Mouse (Mus musculus) hematopoietic stem cell, adult 5-6 weeks (primary cell): ENCODE results near the gene Ccdc86. TPM values are rescaled to one million over a fixed set of nuclear protein-coding genes. Genes with fewer than 3 reads are reported as not detected.
A peak's percentile ranks its signal among the peaks of the same experiment; 100 is the strongest.

Experiments
- ATAC-seq, 2 experiments: fragments of 125-278 bp in 1 of 2; replicated peaks in 1 of 2; 2 replicates each; pipeline ENCODE4 v1.8.0; 2016 to 2017; ENCODE audit warnings: inconsistent platforms in 2 of 2, mild to moderate bottlenecking in 2 of 2, moderate number of reproducible peaks in 2 of 2, low read depth in 1 of 2, moderate TSS enrichment in 1 of 2; ENCODE audit not compliant: low FRiP score in 2 of 2, poor library complexity in 2 of 2, severe bottlenecking in 2 of 2, insufficient read depth in 1 of 2, low TSS enrichment in 1 of 2
- total RNA-seq: library from RNA; stranded (forward); fragments of 172-1452, 232-1000 nt; gene quantifications from 2 replicates; pipeline ENCODE4 v1.2.3, GENCODE M21; 2017

Ccdc86 gene
- 20.8 and 23.7 TPM in 2 replicates for total RNA-seq

- peak; percentile 92 to 96 for ATAC-seq
Observed at GRCm38 (mm10) chr19:10949112-10949511, at the start of gene Ccdc86. Ccdc86 (minus strand) TSS chr19:10949266.

GRCm38 (mm10) chr19:10993150-10993549 is 44.1 kb upstream of the Ccdc86 start, which contains the start of gene Ms4a15:
Ms4a15 (minus strand) TSS chr19:10993250.
- ATAC-seq = no peak

DNA sequence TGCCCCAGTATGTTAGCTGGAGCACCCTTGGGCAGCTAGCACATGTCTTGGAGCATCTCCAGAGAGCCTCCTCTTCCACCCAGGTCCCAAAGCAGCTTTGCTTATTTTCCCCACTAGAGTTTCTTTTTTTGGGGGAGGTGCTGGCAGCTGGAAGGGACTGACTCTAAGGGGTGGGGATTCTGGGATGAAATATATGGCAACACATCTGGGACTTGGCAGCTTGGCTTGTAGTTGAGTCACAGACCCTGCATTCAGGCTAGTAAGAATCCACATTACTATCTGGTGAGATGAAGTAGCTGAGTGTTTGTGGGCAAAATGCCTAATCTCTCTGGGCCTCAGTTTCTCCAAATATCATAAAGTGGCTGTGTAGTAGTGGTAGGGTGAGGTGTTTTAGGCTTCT is 42.8 kb upstream of the Ccdc86 start:
- no peak for ATAC-seq

DNA sequence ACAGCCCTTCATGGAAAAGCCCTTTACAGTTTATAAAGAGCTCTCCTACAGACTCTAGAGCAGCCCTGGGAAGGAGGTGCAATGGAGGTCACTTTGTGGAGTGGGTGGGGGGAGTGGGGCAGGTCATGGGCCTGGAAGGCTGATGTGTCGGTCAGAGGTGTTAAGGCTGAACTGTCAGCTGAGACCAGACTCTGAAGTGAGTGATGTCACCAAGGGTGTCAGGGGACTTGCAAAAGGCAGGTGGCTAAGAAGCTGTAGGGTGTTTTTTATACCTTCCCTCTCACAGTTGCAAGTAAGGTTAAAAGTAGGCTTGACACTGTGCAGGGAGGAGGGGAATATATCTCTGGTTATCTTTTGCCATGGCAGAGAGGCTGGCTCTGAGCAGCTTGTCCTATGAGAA is 41.7 kb upstream of the Ccdc86 start:
- ATAC-seq = no peak

GRCm38 (mm10) chr19:10988563-10988962 is 39.5 kb upstream of the Ccdc86 start:
- no peak for ATAC-seq

DNA sequence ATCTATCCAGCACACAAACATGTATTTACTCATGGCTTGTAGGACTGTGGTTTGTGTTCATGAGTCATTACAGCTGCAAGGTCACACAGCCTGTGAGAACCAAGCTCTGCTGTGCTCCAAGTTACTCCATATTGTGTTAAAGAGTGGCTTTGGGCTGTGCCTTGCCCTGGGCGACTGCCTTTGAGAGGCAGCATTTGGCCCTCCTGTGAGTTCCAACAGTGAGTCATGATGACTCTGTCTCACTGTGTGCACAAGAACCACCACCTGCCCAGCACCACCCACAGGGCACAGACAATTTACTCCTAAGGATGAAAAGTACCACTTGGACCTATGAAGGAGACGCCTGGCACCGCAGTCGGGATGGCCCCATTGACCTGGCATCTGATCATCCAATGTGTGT is 36.8 kb upstream of the Ccdc86 start:
- ATAC-seq = no peak

DNA sequence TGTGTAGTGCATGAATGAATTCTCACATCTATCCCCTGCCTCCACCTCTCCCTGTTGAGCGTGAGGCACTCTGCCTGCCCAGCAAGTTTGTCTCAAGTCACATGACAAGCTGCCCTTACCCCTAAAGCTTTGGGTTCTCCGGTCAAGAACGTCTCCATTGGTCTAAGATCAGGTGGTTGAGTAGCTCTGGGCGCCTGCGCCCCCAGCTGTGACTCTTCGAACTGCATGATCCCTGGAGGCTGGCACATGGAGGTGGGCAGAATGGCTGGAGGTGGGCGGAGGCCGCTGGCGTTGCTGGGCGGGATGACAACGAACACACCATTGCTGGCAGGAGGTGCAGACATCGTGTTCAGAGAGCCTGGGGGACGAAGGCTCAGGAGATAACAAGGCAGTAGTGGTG is 35.5 kb upstream of the Ccdc86 start:
- no peak for ATAC-seq

- no peak for ATAC-seq
Observed at GRCm38 (mm10) chr19:10983146-10983545, 34.1 kb upstream of the Ccdc86 start.

DNA sequence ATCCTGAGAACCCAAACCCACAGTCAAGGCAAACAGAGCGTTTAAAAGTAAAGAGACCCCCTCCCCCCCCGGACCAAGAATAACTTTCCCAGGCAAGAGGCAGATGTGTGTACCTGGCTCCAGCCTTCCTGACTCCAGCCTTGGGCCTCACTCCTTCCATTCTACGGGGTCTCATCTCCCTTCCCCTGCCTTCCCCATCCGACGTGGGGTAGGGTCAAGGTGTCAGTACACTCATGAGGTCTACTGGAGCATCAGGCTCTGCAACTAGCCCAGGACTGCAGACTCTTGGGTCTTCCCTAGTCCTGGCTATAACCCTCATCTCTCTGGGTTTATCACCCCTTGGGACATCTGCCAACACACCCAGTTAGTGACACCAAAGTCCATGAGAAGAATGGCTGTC is 31.1 kb upstream of the Ccdc86 start:
- ATAC-seq = no peak

GRCm38 (mm10) chr19:10979184-10980168 is 30.4 kb upstream of the Ccdc86 start:
- peak; percentile 96 to 98 for ATAC-seq

- no peak for ATAC-seq
Observed at GRCm38 (mm10) chr19:10976318-10976717, 27.3 kb upstream of the Ccdc86 start.

DNA sequence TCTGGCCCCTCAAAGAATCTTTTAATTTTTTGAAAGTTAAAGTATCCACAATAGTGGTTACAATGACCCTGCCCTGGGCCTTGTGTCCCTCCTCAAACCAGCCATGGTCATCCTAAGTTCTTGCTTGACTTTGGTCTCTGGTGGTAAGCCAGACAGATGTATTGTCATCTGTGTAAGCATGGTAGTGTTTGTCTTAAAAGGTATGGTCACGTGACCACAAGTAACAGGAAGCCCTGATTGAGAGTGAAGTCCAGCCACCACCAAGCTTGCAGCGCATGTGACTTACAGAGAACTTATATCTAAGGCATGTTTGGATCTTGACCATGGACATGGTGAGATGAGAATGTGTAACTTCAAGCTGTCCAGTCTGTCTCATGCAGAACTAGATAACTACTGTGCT is 26.1 kb upstream of the Ccdc86 start:
- ATAC-seq = no peak

GRCm38 (mm10) chr19:10974238-10974865 is 25.3 kb upstream of the Ccdc86 start, which contains the start of gene Ms4a10:
Ms4a10 (minus strand) TSS chr19:10974670.
- no peak for ATAC-seq

DNA sequence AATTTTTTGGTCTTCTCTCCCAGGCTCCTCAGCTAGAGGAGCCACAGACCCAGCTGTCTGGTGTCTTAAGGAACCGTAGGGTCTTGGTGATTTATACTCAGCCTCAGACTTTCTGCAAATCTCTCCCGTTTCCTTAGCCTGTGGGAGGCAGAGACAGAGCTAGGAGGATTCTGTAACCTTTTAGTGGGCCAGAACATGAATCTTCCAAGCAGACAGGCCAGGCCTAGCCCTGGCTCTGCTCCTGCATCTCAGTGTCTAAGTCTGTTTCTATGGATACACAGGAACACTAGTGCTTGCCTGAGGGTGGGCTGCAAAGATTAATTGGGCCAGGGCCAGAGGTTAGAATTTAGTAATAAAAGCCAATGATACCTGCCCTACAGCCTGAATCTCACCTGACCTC is 24.1 kb upstream of the Ccdc86 start:
- no peak for ATAC-seq

DNA sequence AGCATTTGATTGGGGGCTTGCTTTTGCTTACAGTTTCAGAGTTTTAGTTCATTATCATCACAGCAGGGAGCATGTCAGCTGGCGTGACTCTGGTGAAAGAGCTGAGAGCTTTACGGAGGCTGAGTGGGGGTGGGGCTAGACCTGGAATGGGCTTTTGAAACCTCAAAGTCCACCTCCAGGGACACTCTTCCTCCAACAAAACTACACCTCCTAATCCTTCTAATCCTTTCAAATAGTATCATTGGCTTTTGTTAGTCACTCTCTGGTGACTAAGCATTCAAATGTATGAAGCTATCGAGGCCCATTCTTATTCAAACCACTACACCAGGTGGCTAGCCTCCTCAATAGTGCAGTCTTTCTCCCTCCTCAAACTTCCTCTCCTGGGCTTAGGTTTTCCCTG is 23.6 kb upstream of the Ccdc86 start:
- no peak for ATAC-seq

DNA sequence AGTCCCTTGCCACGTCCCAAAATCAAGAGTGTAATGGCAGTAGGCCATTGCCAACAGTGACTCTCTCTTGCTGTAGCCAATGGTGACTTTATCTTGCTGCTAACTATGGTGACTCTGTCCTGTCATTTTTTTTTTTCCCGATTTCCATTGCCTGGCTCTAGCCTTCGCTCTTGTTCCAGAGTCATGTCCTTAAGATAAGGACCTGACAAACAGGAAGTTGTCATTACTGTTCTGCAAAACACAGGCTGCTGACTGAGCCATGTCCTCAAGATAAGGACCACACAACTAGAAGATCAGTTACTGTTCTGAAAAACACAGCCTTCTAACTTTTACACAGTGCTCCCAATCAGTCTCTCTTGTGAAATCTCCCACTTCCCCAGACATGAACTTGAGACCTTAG is 21.4 kb upstream of the Ccdc86 start:
- no peak for ATAC-seq

GRCm38 (mm10) chr19:10968578-10968977 is 19.5 kb upstream of the Ccdc86 start:
- ATAC-seq = no peak

DNA sequence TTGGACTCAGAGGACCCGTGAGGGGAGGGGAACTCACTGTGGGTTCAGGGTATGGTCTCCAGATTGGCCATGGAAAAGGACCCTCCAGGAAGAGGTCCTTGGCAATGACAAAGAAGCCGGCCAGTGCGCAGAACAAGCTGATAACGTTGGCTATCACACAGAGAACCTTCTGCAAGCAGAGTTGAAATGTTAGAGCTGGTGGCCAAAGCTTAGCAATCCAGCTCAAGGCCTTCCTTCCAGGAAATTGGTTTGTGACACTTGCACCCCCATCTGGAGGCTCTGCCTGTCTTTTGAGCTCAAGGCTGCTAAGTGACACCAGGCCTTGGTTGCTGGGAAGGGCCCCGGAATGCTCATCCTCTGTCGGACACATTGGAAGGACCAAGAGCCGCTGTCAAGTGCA is 16.7 kb upstream of the Ccdc86 start:
- ATAC-seq = no peak
